Mouse (Mus musculus) forebrain, embryonic 13.5 days (tissue): ENCODE results near the gene Ddx6. TPM values are rescaled to one million over a fixed set of nuclear protein-coding genes. Genes with fewer than 3 reads are reported as not detected.
A peak's percentile ranks its signal among the peaks of the same experiment; 100 is the strongest.
"Not testable (repeated sequence)": the region's sequence is repeated elsewhere in the genome, so short reads cannot be mapped to it uniquely, and the experiment has no call there.

Experiments
- ATAC-seq: fragments of 200-750 bp; cut with Nextera tagmentation; 2 replicates; pipeline ENCODE4 v1.8.0; 2017
- H3K27ac ChIP-seq: fragments of 300-500 bp; sonication (generic); 2 replicates; pipeline ENCODE4 v1.5.1; 2015; ENCODE audit warnings: inconsistent platforms, mild to moderate bottlenecking, moderate library complexity
- H3K27me3 ChIP-seq: fragments of 300-500 bp; sonication (generic); 2 replicates; pipeline ENCODE4 v1.6.1; 2015; ENCODE audit warnings: mild to moderate bottlenecking, inconsistent platforms
- H3K36me3 ChIP-seq: fragments of 300-500 bp; sonication (generic); 2 replicates; pipeline ENCODE4 v1.6.1; 2015; ENCODE audit warnings: mild to moderate bottlenecking, inconsistent platforms; ENCODE audit not compliant: poor library complexity, severe bottlenecking
- H3K4me1 ChIP-seq: fragments of 300-500 bp; sonication (generic); 2 replicates; pipeline ENCODE4 v1.6.1; 2015; ENCODE audit warnings: inconsistent platforms
- H3K4me2 ChIP-seq: fragments of 300-500 bp; sonication (generic); 2 replicates; pipeline ENCODE4 v1.6.1; 2015; ENCODE audit warnings: inconsistent platforms, mild to moderate bottlenecking, moderate library complexity
- H3K4me3 ChIP-seq: fragments of 300-500 bp; sonication (generic); 2 replicates; pipeline ENCODE4 v1.5.1; 2015; ENCODE audit warnings: mild to moderate bottlenecking, inconsistent platforms
- H3K9ac ChIP-seq: fragments of 300-500 bp; sonication (generic); 2 replicates; pipeline ENCODE4 v1.6.1; 2015; ENCODE audit warnings: mild to moderate bottlenecking, inconsistent platforms
- H3K9me3 ChIP-seq: fragments of 300-500 bp; sonication (generic); replicated peaks from 2 replicates; pipeline ENCODE4 v1.6.1; 2016; ENCODE audit warnings: inconsistent platforms
- WGBS: fragments of 180-500 bp; shearing (Covaris S2); methylation state at CpG from one replicate; pipeline ENCODE4 v1.1.7; 2015; 5-methylcytosine and 5-hydroxymethylcytosine counted together
- polyA plus RNA-seq: library from polyadenylated mRNA; unstranded; fragments of >200 nt; fragmentation: Nextera tagmentation; extraction: Ambion mirVana; gene quantifications from 2 replicates; pipeline ENCODE4 v1.2.1, GENCODE M21; 2015

Ddx6 gene
- polyA plus RNA-seq, 1 experiment from 2014 or later = 28.1 TPM

DNA sequence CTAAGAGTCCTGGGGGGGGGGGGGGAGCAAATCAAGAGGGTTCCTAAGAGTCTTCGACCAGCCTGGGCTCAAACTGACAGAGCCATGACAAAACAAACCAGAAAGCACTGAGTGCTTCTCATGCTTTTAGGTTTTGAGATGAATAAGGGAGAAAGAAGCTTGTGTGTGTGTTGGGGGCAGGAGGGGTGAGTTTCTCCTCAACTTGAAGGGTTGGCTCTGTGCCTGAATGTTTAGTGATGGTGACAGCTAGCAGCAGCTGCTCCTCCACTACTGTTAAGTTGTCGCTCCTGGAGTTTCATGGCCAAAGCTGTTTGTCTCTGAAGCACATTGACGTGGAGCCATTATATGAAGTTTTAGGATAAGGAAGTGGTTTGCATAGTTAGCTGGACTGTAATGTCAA, 16.4 kb downstream of the Ddx6 start:
- 49% methylated on average over 3 of the region's 3 CpGs for WGBS
- H3K9ac ChIP-seq = no peak overlapping the region
- no peak overlapping the region for H3K4me3 ChIP-seq
- H3K9me3 ChIP-seq = no peaks in the 10 kb centered on the region
- H3K4me1 ChIP-seq = peaks cover 17% of the 10 kb centered on the region
- peak; percentile 33; the same call in 1 of the 2 replicates for ATAC-seq
- no peak overlapping the region for H3K4me2 ChIP-seq
- no peaks in the 10 kb centered on the region for H3K27me3 ChIP-seq
- H3K36me3 ChIP-seq = peaks cover 90% of the 10 kb centered on the region
- H3K27ac ChIP-seq = no peak overlapping the region

GRCm38 (mm10) chr9:44624390-44624789, 19.7 kb downstream of the Ddx6 start:
- Histone ChIP-seq H3K9me3 (no peaks in the 10 kb centered on the region), H3K9ac (no peak overlapping the region), H3K4me3 (no peak overlapping the region), H3K36me3 (peaks cover 86% of the 10 kb centered on the region), H3K27me3 (no peaks in the 10 kb centered on the region), H3K4me1 (peaks cover 13% of the 10 kb centered on the region), H3K27ac (no peak overlapping the region), H3K4me2 (no peak overlapping the region)
- no peak for ATAC-seq
- 75% methylated on average over 5 of the region's 5 CpGs for WGBS

- H3K27ac ChIP-seq = no peak overlapping the region
- no peaks in the 10 kb centered on the region for H3K9me3 ChIP-seq
- no peak overlapping the region for H3K4me2 ChIP-seq
- no peaks in the 10 kb centered on the region for H3K27me3 ChIP-seq
- H3K36me3 ChIP-seq = peaks cover 89% of the 10 kb centered on the region
- H3K4me3 ChIP-seq = no peak overlapping the region
- H3K4me1 ChIP-seq = peaks cover 3% of the 10 kb centered on the region; the same call in 1 of the 2 replicates
- 92% methylated on average over 5 of the region's 5 CpGs for WGBS
- H3K9ac ChIP-seq = no peak overlapping the region
- no peak for ATAC-seq
These were observed 21.6 kb downstream of the Ddx6 start for GRCm38 (mm10) chr9:44626268-44626667.

- Histone ChIP-seq H3K9me3 (no peaks in the 10 kb centered on the region; the same call in 1 of the 2 replicates), H3K36me3 (peaks cover 87% of the 10 kb centered on the region), H3K4me3 (no peak overlapping the region), H3K27ac (no peak overlapping the region; the same call in 1 of the 2 replicates), H3K27me3 (no peaks in the 10 kb centered on the region), H3K9ac (no peak overlapping the region), H3K4me1 (no peaks in the 10 kb centered on the region), H3K4me2 (no peak overlapping the region)
- no peak; the same call in 1 of the 2 replicates for ATAC-seq
- 72% methylated on average over 15 of the region's 15 CpGs for WGBS
These were observed 33.0 kb downstream of the Ddx6 start for GRCm38 (mm10) chr9:44637551-44638169.

DNA sequence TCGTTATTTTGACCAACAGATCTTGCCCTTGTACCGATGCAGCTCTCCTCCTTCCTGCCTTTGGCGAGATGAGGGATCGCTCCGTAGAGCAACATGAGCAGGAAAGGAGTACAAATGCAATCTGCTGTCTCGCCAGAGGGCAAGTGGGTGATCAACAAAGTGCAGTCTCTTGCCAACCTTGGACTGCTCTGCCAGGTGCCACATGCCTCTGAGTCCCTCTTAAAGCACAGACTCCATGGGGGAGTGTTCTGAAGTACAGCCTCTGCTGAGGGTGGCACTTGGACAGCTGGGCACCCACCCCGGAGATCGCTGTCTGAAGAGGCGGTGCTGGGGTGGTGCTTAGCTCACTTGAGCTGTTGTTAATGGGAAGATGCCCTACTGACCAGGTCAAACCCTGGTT, 34.0 kb downstream of the Ddx6 start:
- not testable (repeated sequence) for H3K27me3 ChIP-seq, H3K9me3 ChIP-seq, H3K4me1 ChIP-seq, H3K9ac ChIP-seq, H3K4me2 ChIP-seq, H3K4me3 ChIP-seq, H3K27ac ChIP-seq, ATAC-seq
- 95% methylated on average over 9 of the region's 9 CpGs for WGBS
- H3K36me3 ChIP-seq = peaks cover 77% of the 10 kb centered on the region

GRCm38 (mm10) chr9:44640028-44640427, 35.3 kb downstream of the Ddx6 start:
- WGBS = 87% methylated on average over 1 of the region's 1 CpGs
- not testable (repeated sequence) for H3K4me1 ChIP-seq, H3K9ac ChIP-seq, H3K9me3 ChIP-seq, H3K4me2 ChIP-seq, H3K27me3 ChIP-seq, H3K4me3 ChIP-seq, H3K27ac ChIP-seq, ATAC-seq
- H3K36me3 ChIP-seq = peaks cover 64% of the 10 kb centered on the region

GRCm38 (mm10) chr9:44640646-44641357, 36.1 kb downstream of the Ddx6 start:
- H3K4me3 ChIP-seq = no peak overlapping the region
- no peaks in the 10 kb centered on the region; the same call in 1 of the 2 replicates for H3K9me3 ChIP-seq
- ATAC-seq = no peak
- no peak overlapping the region for H3K4me2 ChIP-seq
- H3K9ac ChIP-seq = no peak overlapping the region
- H3K4me1 ChIP-seq = no peaks in the 10 kb centered on the region
- no peak overlapping the region for H3K27ac ChIP-seq
- no peaks in the 10 kb centered on the region for H3K27me3 ChIP-seq
- peaks cover 56% of the 10 kb centered on the region for H3K36me3 ChIP-seq
- whole genome bisulfite sequencing = 88% methylated on average over 3 of the region's 3 CpGs

- no peak overlapping the region for H3K4me2 ChIP-seq
- peaks cover 48% of the 10 kb centered on the region for H3K36me3 ChIP-seq
- H3K4me3 ChIP-seq = no peak overlapping the region
- no peaks in the 10 kb centered on the region; the same call in 1 of the 2 replicates for H3K9me3 ChIP-seq
- H3K27me3 ChIP-seq = no peaks in the 10 kb centered on the region
- no peaks in the 10 kb centered on the region for H3K4me1 ChIP-seq
- 94% methylated on average over 2 of the region's 2 CpGs for WGBS
- ATAC-seq = no peak
- no peak overlapping the region for H3K27ac ChIP-seq
- no peak overlapping the region for H3K9ac ChIP-seq
These were observed 36.9 kb downstream of the Ddx6 start for GRCm38 (mm10) chr9:44641616-44642015.

DNA sequence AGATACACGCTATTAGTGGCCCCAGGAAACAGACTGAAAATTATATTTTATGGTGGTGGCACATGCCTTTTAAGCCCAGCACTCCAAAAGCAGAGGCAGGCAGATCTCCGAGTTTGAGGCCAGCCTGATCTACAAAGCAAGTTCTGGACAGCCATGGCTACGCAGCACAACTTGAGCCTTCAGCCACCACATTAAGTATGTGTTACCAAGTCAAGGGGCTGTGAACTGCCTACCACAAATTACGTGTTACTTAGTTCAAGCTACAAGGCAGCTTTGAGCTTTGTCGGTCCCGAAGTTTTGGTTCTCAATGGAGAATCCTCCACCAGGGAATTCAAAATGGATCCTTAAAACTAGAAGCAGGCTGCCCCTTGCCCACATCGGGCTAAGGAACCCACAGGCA, 38.4 kb downstream of the Ddx6 start:
- no peaks in the 10 kb centered on the region for H3K4me1 ChIP-seq
- no peak overlapping the region for H3K4me3 ChIP-seq
- H3K27ac ChIP-seq = no peak overlapping the region
- H3K9me3 ChIP-seq = no peaks in the 10 kb centered on the region; the same call in 1 of the 2 replicates
- peaks cover 35% of the 10 kb centered on the region for H3K36me3 ChIP-seq
- H3K27me3 ChIP-seq = no peaks in the 10 kb centered on the region
- no peak for ATAC-seq
- WGBS = 97% methylated on average over 7 of the region's 7 CpGs
- no peak overlapping the region for H3K4me2 ChIP-seq
- no peak overlapping the region for H3K9ac ChIP-seq

- no peaks in the 10 kb centered on the region for H3K4me1 ChIP-seq
- H3K4me3 ChIP-seq = no peak overlapping the region
- WGBS = 90% methylated on average over 2 of the region's 2 CpGs
- H3K9me3 ChIP-seq = no peaks in the 10 kb centered on the region; the same call in 1 of the 2 replicates
- no peak for ATAC-seq
- H3K36me3 ChIP-seq = peaks cover 26% of the 10 kb centered on the region
- H3K4me2 ChIP-seq = no peak overlapping the region
- no peaks in the 10 kb centered on the region for H3K27me3 ChIP-seq
- no peak overlapping the region for H3K9ac ChIP-seq
- no peak overlapping the region for H3K27ac ChIP-seq
These were observed 39.5 kb downstream of the Ddx6 start for GRCm38 (mm10) chr9:44644186-44644585.

DNA sequence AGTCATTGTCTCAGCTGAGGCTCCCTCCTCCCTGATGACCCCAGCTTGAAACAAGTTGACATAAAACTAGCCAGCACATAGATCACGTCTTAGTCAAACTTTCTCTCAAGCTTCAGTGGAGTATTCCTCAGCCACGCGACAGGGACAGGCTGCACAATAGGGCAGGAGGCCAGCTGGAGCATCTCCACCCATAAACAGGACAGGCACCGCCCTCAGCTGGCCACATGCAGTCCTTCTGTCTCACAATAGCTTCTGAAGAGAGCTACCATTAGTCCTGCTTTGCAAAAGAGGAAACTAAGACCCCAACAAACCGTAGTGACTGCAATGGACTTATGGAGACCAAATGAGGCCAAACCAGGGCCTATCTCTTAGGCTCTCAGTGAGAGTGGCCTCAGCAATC, 40.8 kb downstream of the Ddx6 start:
- Histone ChIP-seq H3K9me3 (no peaks in the 10 kb centered on the region; the same call in 1 of the 2 replicates), H3K36me3 (peaks cover 17% of the 10 kb centered on the region), H3K27me3 (no peaks in the 10 kb centered on the region), H3K27ac (no peak overlapping the region), H3K4me2 (no peak overlapping the region), H3K9ac (no peak overlapping the region), H3K4me1 (no peaks in the 10 kb centered on the region), H3K4me3 (no peak overlapping the region)
- ATAC-seq = no peak
- WGBS = 73% methylated on average over 5 of the region's 5 CpGs

DNA sequence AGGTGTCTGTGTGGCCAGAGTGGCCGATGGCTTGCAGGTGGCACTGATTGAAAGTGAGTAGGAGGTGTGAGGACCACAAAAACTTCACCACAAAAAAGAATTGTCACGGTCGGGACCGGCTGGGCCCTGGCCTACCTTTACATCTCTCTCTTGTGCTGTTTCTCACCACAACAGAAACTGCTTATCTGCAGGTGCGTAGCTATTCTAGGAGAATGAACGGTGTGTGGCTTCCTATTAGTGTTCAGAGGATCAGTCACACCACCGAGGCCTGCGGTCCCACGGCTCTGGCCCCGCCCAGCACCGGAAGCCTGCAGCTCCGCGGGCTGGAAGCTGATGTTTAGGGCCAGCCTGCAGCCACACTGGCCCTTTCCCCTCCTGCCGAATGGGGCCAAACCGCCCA, 41.2 kb downstream of the Ddx6 start:
- Histone ChIP-seq H3K4me2 (no peak overlapping the region), H3K9ac (no peak overlapping the region), H3K4me3 (no peak overlapping the region), H3K9me3 (no peaks in the 10 kb centered on the region; the same call in 1 of the 2 replicates), H3K27ac (no peak overlapping the region), H3K36me3 (peaks cover 13% of the 10 kb centered on the region; the same call in 1 of the 2 replicates), H3K4me1 (no peaks in the 10 kb centered on the region), H3K27me3 (no peaks in the 10 kb centered on the region)
- WGBS = 75% methylated on average over 15 of the region's 15 CpGs
- ATAC-seq = no peak
